Mouse (Mus musculus): ENCODE results near the gene Olfr1314. TPM values are rescaled to one million over a fixed set of nuclear protein-coding genes. Genes with fewer than 3 reads are reported as not detected.

The Olfr1314 gene
- total RNA-seq (2021) (not detected), polyA plus RNA-seq (2012; rRNA removed) (not detected in 2 replicates)
- long read RNA-seq, result 0 reads

DNA sequence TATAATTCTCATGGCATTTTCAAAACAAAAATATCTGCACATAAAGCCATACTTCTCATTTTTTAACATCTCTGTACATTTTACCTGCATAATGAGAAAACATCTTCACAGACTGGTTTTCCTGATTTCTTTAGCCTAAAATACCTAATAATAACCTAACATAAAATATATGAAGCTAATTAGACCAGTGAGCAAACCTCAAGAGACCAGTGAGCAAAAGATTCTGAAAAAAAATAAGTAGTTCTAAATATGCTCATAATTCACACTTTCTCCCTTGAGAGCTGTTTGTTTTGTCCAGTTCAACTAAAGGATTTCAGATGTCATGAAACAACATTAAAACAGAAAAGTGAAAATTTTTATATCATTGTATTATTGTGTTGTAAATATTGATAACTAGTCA is at the start of gene Olfr1314:
Gene Olfr1314, minus strand, starts transcription at position 101 of the 400 bp plus-strand sequence.
- DNase-seq, result no peak

DNA sequence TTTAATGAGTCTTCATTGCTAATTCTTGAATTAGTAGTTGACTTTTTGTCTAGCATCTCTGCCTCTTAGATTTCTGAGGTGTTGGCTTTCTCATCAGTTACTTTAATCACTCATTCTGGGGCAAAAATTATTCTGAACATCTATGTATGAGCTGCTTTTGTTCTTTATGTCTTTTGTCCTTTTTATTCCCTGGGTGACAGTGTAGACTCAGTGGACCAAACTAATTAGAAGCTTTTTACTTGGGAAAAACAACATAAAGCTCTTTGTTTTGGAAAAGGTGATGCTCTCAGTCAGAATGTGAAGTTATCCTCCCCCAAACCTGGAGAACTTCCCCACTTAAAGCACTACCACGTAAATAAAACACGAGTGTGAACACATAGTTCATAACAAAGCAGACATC is 43.4 kb upstream of the Olfr1314 start, which contains the start of gene Olfr1317:
Gene Olfr1317, plus strand, starts transcription at position 301 of the 400 bp plus-strand sequence.
- DNase-seq, result no peak

DNA sequence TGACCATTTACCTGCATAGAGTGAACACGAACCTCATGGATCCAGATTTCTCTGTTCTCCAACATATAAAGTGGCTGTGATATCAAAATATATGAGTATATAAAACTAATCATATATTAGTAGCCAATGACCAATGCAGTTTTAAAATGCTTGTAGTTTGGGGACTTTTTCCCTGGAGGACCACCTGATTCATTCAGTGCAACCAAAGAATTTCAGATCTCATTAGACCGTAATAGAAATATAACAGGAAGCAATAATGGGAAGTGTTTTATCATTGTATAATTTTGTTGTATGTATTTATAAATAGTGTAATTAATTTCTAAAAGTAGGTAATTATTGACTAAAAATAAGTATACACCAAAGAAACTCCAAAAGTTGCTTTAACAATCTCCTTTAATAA is 38.3 kb upstream of the Olfr1314 start, which contains the start of gene Olfr1316:
Gene Olfr1316, minus strand, starts transcription at position 101 of the 400 bp plus-strand sequence.
- no peak for DNase-seq

DNA sequence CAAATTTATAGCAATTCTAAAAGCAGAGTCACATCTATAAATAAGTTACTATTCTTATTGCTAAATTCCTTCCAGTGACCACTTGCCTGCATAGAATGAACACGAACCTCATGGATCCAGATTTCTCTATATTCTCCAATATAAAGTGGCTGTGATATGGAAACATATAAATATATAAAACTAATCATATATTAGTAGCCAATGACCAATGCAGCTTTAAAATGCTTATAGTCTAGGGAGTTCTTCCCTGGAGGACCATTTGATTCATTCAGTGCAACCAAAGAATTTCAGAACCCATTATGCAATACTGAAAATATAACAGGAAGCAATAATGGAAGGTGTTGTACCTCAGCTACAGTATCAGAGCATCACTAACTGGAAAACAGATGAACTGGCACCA is 18.8 kb upstream of the Olfr1314 start, which contains the start of gene Olfr1315-ps1:
Gene Olfr1315-ps1, minus strand, starts transcription at position 101 of the 400 bp plus-strand sequence.
- DNase-seq, result no peak

DNA sequence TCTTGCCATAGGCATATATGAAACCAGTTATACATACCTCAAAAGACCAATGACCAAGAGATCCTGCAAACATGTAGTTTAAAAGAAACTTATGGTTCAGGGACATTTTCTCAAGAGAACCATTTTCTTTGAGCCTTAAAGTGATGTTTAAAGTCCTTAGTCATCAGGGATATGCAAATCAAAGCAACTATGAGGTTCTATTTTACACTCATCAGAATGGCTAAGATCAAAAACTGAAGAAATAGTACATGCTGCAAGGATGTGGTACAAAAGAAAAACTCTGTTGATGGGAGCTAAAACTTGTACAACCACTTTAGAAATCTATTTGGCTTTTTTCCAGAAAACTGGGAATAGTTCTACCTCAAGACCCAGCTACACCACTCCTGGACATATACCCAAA is 18.8 kb downstream of the Olfr1314 start, which contains the start of gene Olfr1313:
Gene Olfr1313, minus strand, starts transcription at position 101 of the 400 bp plus-strand sequence.
- no peak for DNase-seq

DNA sequence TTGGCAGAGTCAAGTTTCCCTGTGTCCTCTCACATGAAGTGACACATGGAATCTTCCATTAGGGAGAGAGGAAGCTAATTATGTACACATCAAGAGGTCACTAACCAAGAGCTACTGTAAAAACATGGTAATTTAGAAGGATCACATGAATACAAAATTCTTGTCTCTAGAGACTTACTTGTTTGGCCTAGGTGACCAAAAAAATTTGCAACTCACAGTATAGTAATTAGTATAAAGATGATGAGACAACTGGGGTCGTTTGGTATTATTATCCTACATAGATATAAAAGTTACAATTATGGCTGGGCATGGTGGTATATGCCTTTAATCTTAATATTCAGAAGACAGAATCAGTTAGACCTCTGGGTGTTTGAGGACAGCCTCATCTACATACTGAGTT is 46.4 kb downstream of the Olfr1314 start, which contains the start of gene Olfr1312:
Gene Olfr1312, minus strand, starts transcription at position 101 of the 400 bp plus-strand sequence.
- DNase-seq, result no peak

Other genes with a start within 250 kb of the Olfr1314 start
- not detected for gene Olfr1305, start 219.6 kb downstream of the Olfr1314 start, total RNA-seq (2021)
- not detected in 2 replicates for gene Olfr1305, start 219.6 kb downstream of the Olfr1314 start, polyA plus RNA-seq (2012; rRNA removed)
- gene Olfr1306, start 180.5 kb downstream of the Olfr1314 start, total RNA-seq (2021), result not detected
- gene Olfr1306, start 180.5 kb downstream of the Olfr1314 start, polyA plus RNA-seq (2012; rRNA removed), result not detected in 2 replicates
- under 1 TPM in 1 of 2 experiments, not detected in 1; under 0.01 TPM for gene Olfr1307, start 147.3 kb downstream of the Olfr1314 start, total RNA-seq (2021)
- gene Olfr1307, start 147.3 kb downstream of the Olfr1314 start, polyA plus RNA-seq (2012; rRNA removed), result not detected in 2 replicates
- gene Olfr1308, start 131.8 kb downstream of the Olfr1314 start, total RNA-seq (2021), result not detected
- gene Olfr1308, start 131.8 kb downstream of the Olfr1314 start, polyA plus RNA-seq (2012; rRNA removed), result not detected in 2 replicates
- gene Olfr1309, start 106.5 kb downstream of the Olfr1314 start, total RNA-seq (2021), result not detected
- not detected in 2 replicates for gene Olfr1309, start 106.5 kb downstream of the Olfr1314 start, polyA plus RNA-seq (2012; rRNA removed)
- not detected for gene Olfr1310, start 84.1 kb downstream of the Olfr1314 start, total RNA-seq (2021)
- gene Olfr1310, start 84.1 kb downstream of the Olfr1314 start, polyA plus RNA-seq (2012; rRNA removed), result not detected in 2 replicates
- gene Olfr1311, start 72.4 kb downstream of the Olfr1314 start, total RNA-seq (2021), result not detected
- not detected in 2 replicates for gene Olfr1311, start 72.4 kb downstream of the Olfr1314 start, polyA plus RNA-seq (2012; rRNA removed)
- gene Olfr1312, start 46.5 kb downstream of the Olfr1314 start, total RNA-seq (2021), result not detected
- gene Olfr1312, start 46.5 kb downstream of the Olfr1314 start, polyA plus RNA-seq (2012; rRNA removed), result not detected in 2 replicates
- gene Olfr1313, start 18.9 kb downstream of the Olfr1314 start, total RNA-seq (2021), result not detected
- not detected in 2 replicates for gene Olfr1313, start 18.9 kb downstream of the Olfr1314 start, polyA plus RNA-seq (2012; rRNA removed)
- gene Olfr1315-ps1, start 18.7 kb upstream of the Olfr1314 start, total RNA-seq (2021), result not detected
- not detected in 2 replicates for gene Olfr1315-ps1, start 18.7 kb upstream of the Olfr1314 start, polyA plus RNA-seq (2012; rRNA removed)
- gene Olfr1316, start 38.2 kb upstream of the Olfr1314 start, total RNA-seq (2021), result not detected
- not detected in 2 replicates for gene Olfr1316, start 38.2 kb upstream of the Olfr1314 start, polyA plus RNA-seq (2012; rRNA removed)
- not detected for gene Olfr1317, start 43.5 kb upstream of the Olfr1314 start, total RNA-seq (2021)
- not detected in 2 replicates for gene Olfr1317, start 43.5 kb upstream of the Olfr1314 start, polyA plus RNA-seq (2012; rRNA removed)
- not detected for gene Olfr1318, start 57.4 kb upstream of the Olfr1314 start, total RNA-seq (2021)
- gene Olfr1318, start 57.4 kb upstream of the Olfr1314 start, polyA plus RNA-seq (2012; rRNA removed), result not detected in 2 replicates
- 1 to 10 TPM; 5.1 to 9.2 TPM for gene Lpcat4, start 142.7 kb upstream of the Olfr1314 start, total RNA-seq (2021)
- gene Lpcat4, start 142.7 kb upstream of the Olfr1314 start, polyA plus RNA-seq (2012; rRNA removed), result 18.9 TPM in 2 replicates
- not detected for gene Nutm1, start 162.5 kb upstream of the Olfr1314 start, total RNA-seq (2021)
- gene Nutm1, start 162.5 kb upstream of the Olfr1314 start, polyA plus RNA-seq (2012; rRNA removed), result not detected in 2 replicates
- gene Nop10, start 165.1 kb upstream of the Olfr1314 start, total RNA-seq (2021), result 100 to 1,000 TPM; 122 to 167 TPM
- gene Nop10, start 165.1 kb upstream of the Olfr1314 start, polyA plus RNA-seq (2012; rRNA removed), result 46.6 and 57.7 TPM in 2 replicates
- 10 to 100 TPM; 33.4 to 35.1 TPM for gene Slc12a6, start 169.0 kb upstream of the Olfr1314 start, total RNA-seq (2021)
- gene Slc12a6, start 169.0 kb upstream of the Olfr1314 start, polyA plus RNA-seq (2012; rRNA removed), result 11.7 and 14.5 TPM in 2 replicates
- gene Gm21985, start 169.5 kb upstream of the Olfr1314 start, total RNA-seq (2021), result under 1 TPM in 1 of 2 experiments, not detected in 1; 0.14 TPM
- not detected in 2 replicates for gene Gm21985, start 169.5 kb upstream of the Olfr1314 start, polyA plus RNA-seq (2012; rRNA removed)

Measured in adrenal gland, adult 2 months (tissue).